Mouse (Mus musculus) heart, postnatal 10 days (tissue): ENCODE results near the gene Nr0b2. TPM values are rescaled to one million over a fixed set of nuclear protein-coding genes. Genes with fewer than 3 reads are reported as not detected.
A peak's percentile ranks its signal among the peaks of the same experiment; 100 is the strongest.

Experiments
- DNase-seq, 2 experiments: peaks; one replicate each; pipeline ENCODE4 v3.0.0; 2021
- intact Hi-C: fragments of 180-260 bp; cut with DNase I; formaldehyde crosslinking; loops from one replicate; pipeline ENCODE4 v1.15.1; 2025
- total RNA-seq, 2 experiments: library from RNA; stranded (reverse); gene quantifications; 2 replicates each; pipeline ENCODE4 v1.2.3; 2021

Gene Nr0b2
- total RNA-seq, 2 experiments from 2014 or later = 13.9 to 20.4 TPM

GRCm38 (mm10) chr4:133557041-133557717 lies 4.0 kb downstream of the Nr0b2 start:
- DNase-seq = no peak
- intact Hi-C loops = no loop called here

DNA sequence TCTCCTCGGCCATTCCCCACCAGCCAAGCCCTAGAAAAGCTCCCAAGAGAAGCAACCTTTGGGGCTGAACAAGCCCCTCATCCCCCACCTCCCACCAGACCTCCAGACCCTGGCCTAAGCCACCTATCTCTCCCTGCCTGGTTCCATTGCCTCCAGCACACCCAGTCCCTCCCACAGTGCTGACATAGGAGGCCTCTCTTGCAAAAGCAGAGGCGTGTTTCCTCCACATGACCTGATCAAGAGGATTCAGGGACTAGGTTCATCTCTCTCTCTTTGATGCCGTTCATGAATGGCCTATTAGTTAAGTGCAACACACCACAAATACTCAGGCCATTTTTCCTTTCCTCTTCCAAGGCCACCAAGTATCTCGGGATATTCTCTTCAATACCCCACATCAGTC lies 6.7 kb downstream of the Nr0b2 start:
- intact Hi-C loops = no loop called here
- DNase-seq = no peak

- intact Hi-C loops = no loop called here
- DNase-seq = no peak
Observed at GRCm38 (mm10) chr4:133561622-133562021, 8.4 kb downstream of the Nr0b2 start.

- peak; percentile 83 to 87 for DNase-seq
- intact Hi-C loops = no loop called here
Observed at GRCm38 (mm10) chr4:133563123-133563571, 10.0 kb downstream of the Nr0b2 start.

DNA sequence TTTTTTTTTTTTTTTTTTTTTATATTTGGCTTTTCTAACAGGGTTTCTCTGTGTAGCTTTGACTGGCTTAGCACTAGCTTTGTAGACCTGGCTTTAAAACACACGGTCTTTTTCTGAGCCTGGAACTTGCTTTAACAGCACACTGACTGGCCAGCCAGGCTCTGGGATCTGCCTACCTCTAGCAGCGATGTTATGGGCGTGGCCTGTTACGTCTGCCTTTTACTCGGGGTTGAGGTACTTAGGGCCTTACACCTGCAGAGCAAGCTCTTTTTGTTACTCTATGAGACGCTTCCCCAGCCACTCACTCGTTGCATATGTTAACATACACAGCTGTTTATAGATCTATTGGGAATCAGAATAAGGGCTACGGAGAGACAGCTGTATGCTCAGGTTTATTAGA lies 14.1 kb downstream of the Nr0b2 start:
- intact Hi-C loops = no loop called here
- DNase-seq = no peak

DNA sequence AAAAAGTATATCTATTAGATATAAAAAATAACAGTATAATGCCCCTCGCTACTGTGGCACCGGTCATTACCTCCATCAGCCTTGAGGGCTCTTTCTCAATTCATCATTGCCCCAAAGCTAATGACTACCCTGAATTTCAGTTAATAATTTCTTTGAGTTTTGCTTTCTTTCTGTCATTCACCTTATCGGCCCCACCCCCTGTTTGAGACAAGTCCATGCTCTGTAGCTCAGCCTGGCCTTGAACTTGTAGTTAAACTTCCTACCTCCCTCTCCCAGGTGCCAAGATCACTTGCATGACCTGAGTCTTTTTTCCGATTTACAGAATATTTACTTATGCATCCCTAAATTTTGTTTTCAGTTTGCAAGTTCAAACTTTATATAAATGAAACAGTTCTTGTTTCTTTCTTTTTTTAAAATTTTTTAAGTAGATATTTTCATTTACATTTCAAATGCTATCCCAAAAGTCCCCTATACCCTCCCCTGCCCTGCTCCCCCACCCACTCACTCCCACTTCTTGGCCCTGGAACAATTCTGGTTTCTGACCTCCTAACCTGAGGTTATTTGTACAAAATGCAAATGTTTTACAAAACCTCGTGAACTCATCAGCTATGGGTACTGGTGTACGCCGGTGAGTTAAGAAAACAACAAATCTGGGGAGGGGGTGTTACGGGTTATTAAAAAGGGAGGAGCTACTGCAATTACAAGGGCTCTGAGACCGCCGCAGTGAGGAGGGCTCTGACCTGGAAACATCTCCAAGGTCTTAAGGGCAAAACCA lies 16.3 kb downstream of the Nr0b2 start:
- no peak for DNase-seq
- intact Hi-C loops = no loop called here

DNA sequence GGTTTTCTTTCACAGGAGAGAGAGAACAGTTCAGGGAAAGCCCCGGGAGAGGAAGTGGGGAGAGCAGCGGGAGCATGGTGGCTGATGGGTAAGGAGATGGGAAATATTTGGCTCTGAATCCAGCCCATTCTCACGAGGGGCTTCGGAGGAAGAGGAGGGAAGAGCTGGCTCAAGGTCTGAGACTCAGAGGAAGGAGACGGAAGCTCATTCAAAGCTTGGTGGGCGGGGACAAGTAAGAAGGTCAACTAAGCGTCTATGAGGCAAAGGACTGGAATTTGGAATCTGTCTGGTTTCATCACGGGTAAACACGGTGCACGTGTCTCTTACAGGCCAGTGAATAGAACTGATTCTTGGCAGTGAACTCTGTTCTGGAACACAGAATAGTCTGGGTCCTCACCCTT lies 16.9 kb downstream of the Nr0b2 start:
- no peak for DNase-seq
- intact Hi-C loops = no loop called here

DNA sequence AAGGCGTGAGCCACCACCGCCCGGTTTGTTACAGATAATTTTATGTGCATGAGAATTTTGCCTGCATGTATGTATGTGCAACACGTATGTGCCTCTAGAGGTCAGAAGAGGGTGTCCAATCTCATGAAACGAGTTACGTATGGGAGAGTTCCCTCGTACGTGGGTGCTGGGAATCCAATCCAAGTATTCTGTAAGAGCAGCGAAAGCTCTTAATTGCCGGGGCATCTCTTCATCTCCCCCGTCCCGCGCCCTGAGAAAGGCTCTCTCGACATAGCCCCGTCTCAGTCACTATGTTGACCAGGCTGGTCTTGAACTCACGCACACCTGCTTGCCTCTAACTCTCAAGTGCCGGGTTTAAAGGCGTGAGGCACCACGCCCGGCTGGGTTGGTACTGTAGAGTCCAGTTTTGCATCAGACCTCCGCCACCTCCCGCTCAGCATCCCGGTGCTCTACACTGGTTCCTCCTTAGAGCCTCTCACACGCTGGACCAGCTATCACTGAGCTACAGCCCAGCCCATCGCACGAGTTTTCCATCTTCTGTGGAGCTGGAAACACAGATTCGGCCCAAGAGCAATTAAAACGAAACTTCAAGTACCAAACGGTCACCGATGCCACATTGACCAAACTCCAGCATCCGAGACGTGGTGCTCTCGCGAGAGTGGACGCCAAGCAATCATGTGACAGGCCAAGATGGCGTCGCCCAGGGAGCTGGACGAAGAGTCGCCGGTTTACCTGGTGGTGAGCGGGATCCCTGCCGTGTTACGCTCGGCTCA lies 21.1 kb downstream of the Nr0b2 start, which contains the start of gene Gpatch3:
TSS of gene Gpatch3 (plus strand) at position 676 of the 773 bp plus-strand sequence.
- DNase-seq = peak; percentile 94 to 96
- intact Hi-C loops = no loop called here

DNA sequence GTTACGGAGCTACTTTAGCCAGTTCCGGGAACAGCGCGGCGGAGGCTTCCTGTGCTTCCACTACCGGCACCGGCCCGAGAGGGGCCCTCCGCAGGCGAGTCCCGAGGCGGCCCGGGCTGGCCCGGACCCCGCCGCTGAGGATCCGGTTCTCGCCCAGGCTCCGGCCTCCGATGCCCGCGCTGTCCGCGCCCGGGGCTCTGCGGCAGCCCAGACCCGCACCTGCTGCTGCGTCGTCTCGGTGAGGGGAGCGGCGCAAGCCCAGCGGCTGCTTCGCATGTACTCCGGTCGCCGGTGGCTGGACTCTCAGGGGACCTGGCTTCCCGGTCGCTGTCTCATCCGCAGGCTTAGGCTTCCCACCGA lies 21.6 kb downstream of the Nr0b2 start:
- DNase-seq = no peak
- intact Hi-C loops = no loop called here

GRCm38 (mm10) chr4:133577983-133578382 lies 24.8 kb downstream of the Nr0b2 start:
- no peak for DNase-seq
- intact Hi-C loops = no loop called here

DNA sequence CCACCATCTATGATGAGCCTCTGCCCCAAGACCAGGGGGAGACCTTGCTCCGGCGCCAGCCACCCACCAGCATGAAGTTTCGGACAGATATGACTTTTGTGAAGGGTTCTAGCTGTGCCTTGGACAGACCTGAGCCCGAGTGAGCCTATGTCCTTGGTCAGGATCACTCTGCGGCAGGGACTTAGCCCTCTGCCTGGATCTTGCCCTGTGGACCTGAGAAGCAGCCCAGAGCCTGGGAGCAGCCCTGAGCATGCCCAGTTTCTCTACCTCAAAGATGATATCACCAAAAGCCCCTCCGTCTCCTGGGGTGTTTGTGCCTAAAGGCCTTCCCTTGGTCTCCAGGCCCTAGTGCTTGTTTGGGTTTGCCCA lies 30.5 kb downstream of the Nr0b2 start:
- no peak for DNase-seq
- intact Hi-C loops = no loop called here

- peak; percentile 85 to 92 for DNase-seq
- intact Hi-C loops = no loop called here
Observed at GRCm38 (mm10) chr4:133584059-133584951, 31.1 kb downstream of the Nr0b2 start, which contains the start of gene Gpn2. TSS of gene Gpn2 (plus strand) at chr4:133584362.

GRCm38 (mm10) chr4:133592570-133592969 lies 39.4 kb downstream of the Nr0b2 start:
- intact Hi-C loops = loop anchor here (1.0 to 2.0 kb wide), 2 partner anchors 58 to 230 kb away; partner anchors contain the start of gene Zdhhc18
- peak; percentile 72 to 82 for DNase-seq

DNA sequence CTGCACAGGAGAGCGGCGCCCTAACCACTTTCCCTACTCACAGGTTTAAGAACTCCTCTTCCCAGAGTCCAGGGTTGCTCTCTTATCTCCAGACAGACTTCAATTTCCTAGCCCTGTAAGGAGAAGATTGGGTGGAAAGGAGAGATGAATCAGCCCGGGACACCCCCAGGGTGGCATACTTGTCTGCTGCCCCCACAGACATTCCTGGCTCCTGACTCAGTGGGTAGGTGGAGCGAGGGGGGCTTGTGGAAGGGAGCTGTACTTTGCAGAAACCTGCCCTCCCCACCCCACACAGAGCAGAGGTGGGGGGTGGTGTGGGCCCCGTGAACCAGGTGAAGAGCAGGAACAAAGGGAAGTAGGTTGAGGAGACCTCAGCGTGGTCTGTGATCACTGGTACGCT lies 42.4 kb downstream of the Nr0b2 start:
- no peak for DNase-seq
- intact Hi-C loops = no loop called here

- DNase-seq = no peak
- intact Hi-C loops = no loop called here
Observed at GRCm38 (mm10) chr4:133596084-133596483, 42.9 kb downstream of the Nr0b2 start.

DNA sequence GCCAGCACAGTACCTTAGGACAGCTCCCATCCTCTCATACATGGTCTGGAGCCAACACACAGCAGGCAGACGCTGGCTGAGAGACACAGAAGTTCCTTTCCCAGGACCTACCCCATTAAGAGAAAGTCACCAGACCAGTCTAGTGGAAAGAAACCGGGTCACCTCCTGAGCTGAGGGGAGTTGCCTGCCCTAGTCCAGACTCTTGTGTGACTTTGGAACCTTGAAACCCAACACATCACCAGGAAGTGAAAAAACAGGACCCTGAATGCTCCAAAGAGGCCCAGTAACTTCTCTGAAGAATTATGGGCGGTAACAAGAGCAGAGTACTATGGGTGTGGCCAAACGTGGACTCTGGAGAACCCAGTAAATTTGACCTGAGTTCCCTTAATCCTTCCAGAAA lies 45.4 kb downstream of the Nr0b2 start:
- no peak for DNase-seq
- intact Hi-C loops = no loop called here

GRCm38 (mm10) chr4:133599116-133599515 lies 45.9 kb downstream of the Nr0b2 start:
- intact Hi-C loops = no loop called here
- no peak for DNase-seq

DNA sequence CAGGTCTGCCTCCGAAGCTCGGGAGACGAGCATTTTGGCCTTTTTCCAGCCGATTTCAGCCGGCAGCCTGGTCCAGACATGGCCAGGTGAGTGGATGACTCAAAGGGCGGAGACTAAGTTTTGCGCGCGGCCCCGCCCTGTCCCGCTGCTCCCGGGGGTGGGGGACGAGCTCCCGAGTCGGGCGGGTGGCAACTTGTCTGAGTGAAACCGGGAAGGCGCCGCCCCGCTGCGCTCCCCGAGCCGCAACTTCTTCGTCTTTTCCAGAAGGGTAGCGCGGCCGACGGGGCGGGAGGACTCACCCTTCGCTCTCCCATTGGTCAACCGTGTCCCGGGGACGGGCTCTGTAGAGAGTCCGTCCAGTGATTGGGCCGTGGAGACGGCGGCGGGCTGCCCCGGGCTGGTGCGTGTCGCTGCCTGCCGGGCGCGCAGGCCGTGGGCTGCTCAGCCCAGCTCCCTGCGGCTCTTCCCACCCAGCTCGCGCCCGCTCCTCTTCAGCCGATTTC lies 46.4 kb downstream of the Nr0b2 start:
- intact Hi-C loops = no loop called here
- peak; percentile 91 to 93 for DNase-seq

DNA sequence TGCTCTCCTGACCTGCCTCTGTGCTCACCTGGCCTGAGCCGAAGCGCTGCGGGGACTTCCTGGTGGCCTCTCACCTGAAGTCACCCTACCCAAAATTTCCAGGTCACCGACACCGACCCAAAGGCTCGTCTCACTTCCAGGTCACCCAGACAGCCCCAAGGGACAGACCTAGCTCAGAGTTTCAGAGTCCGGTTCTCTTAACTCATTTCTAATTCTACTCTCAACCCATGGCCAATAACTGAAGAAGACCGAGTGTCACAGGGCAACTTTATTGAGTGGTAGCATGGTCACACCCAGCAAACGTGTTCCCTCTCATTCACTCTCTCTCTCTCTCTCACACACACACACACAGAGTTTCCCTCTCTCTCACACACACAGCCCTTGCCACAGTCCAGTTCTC lies 47.1 kb downstream of the Nr0b2 start:
- no peak for DNase-seq
- intact Hi-C loops = no loop called here

GRCm38 (mm10) chr4:133601721-133602218 lies 48.6 kb downstream of the Nr0b2 start, which contains the start of gene Sfn:
TSS of gene Sfn (minus strand) at chr4:133602168.
- intact Hi-C loops = no loop called here
- peak in 1 of 2 experiments; percentile 45 for DNase-seq
